Mouse (Mus musculus) testis, postnatal 14 days (tissue): Measurements from ENCODE around the gene Nsmce4a.
"Not testable (repeated sequence)": the region's sequence is repeated elsewhere in the genome, so short reads cannot be mapped to it uniquely, and the experiment has no call there.

ENCODE experiments used
- DNase-seq: peaks from one replicate; pipeline ENCODE4 v3.0.0; 2021; ENCODE audit warnings: low spot score

Gene Nsmce4a

DNA sequence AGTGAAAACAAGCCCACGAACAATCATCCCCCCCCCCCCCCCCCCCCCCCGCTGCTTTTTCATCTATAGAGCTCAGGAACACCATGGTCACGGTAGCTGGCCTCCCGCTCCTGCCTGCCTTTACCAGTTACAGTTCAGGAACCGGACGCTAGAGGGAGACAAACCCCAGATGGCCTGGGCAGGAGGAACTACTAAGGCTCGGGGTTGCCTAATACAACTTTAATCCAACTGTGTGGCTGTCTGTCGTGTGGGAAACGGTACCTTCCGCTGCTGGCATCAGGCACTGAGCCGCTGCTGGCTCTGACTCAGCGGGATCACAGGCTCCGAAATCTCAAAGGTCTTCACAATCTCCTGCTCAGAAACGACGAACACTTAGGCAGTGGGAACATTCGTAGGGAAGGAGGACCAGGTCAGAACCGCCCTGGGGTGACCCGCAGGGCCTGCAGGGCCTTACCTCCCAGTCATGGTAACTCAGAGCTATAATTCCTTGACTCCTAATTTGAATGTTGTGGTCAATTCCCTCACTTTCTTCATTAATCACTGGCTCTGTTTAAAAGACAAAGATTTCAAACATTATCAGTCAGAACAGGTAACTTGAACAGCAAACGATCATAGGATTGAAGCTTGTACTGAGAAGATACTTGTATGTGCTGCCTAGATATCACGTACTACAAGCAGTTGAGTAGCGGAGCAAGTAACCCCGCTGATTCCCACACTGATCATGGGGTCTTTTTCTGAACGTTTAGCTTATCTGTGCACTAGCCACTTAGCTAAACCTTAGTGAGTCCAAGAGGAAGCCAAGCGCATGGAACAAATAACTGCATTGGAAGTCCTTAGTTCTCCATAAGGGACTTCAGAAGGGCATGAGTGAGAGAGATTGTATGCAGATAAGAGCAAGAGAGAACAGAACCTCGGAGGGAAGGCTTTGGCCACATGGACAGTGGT, 39.3 kb downstream of the Nsmce4a start:
- peak; percentile 75 for DNase-seq

DNA sequence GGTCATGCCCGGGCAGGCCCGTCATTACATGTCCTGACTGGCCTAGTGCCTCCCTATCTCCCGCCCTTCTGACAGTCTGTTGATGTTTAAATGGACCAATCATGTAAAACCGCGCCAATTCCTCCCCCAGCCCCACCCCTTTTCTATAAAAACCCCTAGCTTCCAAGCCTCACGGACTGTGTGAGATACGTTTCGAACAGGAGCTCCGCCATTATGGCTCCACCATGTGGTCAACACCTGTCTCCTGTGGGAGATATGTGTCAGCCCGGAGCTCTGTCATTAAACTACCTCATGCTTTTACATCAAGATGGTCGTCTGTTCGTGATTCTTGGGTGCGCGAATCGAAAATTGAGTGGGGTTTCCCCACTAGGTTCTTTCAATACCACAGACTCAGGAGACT, 41.8 kb downstream of the Nsmce4a start:
- not testable (repeated sequence) for DNase-seq

DNA sequence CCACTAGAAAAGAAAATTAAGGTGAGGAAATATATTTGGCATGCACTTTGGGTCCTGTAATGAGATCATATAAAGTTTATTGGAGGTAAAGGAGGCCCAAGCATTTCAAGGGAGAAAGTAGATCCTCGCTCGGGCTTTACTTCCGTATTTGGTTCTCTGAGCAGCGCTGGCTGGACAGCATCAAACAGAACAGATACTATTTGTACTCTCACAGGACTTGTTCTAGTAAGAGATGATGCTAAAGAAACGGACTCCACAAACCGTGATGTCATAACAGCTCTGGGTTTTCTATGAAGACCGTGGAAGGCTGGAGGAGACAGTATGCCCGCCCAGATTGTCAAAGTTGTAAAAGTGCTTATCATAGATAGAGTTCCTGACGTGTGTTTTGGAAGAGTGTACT, 45.6 kb downstream of the Nsmce4a start:
- DNase-seq = no peak

DNA sequence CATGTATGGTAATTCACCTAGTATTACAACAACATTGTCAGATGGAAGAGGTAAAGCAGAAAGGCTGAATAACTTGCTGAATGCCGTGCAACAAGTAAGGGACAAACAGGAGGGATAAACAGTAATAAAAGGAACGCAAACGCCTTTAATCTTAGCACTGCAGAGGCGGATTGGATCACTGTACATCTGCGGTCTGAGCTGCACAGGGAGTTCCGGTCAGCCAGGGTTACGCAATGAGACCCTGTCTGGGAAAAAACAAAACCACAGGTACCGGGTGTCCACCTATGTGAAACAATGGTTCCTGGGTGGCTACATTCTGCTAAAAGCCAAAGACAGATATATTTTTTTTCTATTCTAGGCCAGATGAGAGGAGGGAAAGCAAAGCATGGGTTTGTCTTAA, 49.5 kb downstream of the Nsmce4a start:
- no peak for DNase-seq

DNA sequence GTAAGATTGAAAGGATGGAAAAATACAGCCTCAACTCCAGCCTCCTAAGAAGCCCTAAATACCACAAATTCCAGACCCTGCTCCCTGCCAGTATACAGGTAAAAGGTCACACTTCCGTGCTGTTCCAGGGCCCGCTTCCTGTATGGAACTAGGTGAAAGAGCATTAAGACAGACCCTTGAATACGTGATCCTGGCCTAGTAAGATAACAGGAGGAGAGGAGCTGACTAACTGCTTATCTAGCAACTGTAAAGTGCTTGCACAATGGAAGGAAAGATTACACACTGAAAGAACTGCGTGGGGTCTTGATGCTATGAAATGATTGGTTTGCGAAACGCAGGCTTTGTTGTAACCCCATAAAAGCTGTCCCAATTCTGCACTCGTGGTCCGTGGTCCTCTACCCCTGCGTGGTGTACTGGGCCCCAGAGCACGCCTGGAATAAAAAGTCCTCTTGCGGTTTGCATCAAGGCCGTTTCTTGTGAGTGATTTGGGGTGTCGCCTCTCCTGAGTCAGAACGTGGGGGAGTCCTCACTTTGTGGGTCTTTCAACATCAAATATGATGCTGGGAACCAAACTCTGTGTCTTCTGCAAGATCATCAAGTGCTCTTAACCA, 52.0 kb downstream of the Nsmce4a start:
- DNase-seq = no peak

DNA sequence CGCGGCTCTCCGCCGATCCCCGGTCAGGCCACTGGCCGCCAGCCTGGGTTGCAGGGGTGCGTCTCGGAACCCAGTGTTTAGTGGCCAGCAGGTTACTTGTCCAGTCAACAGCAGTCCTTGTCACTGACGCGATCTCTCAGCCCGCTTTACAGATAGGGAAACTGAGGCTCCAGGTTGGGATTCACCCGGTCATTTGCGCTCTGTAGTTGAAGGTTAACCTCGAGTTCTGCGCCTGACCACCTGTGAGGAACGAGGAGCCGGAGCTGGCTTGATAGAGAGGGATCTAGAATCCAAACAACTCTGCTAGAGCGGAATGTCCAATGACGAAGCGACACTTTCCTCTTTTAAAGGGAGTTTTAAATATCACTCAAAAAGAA, 52.9 kb downstream of the Nsmce4a start, which contains the start of gene Ate1:
Ate1 (minus strand) TSS at position 321 of the 377 bp plus-strand sequence.
- no peak for DNase-seq

DNA sequence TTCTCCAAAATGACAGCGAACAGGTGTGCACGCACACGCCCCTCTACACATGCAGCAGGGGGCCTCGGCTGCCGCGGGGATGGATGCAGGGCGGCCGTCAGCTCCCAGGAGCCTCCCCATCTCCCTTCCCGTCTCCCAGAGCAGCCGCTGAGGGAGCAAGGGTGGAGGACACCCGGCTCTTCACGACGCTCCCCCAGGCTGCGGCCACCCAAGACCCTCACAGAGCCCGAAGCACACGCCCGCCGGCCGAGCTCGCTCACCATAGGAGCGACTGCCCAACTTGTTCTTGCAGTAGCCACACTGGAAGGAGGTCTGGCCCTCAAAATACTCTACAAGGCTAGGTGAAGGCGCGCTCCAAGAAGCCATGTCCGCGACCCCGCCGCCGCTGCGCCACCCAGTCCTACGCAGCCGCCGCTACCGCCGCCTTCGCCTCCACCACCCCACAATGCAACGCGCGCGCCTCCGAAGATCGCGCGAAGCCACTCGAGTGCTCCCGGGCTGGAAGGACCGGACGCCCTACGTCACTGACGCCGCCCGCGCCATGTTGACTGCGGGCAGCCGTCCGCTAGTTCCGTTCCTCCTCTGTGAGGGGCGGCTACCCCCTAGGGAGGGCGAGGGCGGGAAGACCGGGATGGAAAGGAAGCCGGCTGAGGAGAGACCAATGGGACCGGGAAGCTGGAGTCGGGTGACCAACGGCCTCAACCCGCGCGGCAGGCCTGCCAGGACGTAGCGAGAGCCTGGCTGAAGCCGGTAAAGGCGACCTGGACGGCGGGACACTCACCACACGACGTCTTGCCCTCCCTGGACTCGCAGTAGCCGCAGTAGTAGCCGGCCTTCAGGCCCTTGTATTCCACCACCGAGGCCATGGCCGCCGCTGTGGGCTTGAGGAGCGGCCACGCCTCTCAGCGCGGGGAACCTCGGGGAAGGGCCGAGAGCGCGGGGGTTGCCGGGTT, 53.5 kb downstream of the Nsmce4a start:
- peak; percentile 97 for DNase-seq

DNA sequence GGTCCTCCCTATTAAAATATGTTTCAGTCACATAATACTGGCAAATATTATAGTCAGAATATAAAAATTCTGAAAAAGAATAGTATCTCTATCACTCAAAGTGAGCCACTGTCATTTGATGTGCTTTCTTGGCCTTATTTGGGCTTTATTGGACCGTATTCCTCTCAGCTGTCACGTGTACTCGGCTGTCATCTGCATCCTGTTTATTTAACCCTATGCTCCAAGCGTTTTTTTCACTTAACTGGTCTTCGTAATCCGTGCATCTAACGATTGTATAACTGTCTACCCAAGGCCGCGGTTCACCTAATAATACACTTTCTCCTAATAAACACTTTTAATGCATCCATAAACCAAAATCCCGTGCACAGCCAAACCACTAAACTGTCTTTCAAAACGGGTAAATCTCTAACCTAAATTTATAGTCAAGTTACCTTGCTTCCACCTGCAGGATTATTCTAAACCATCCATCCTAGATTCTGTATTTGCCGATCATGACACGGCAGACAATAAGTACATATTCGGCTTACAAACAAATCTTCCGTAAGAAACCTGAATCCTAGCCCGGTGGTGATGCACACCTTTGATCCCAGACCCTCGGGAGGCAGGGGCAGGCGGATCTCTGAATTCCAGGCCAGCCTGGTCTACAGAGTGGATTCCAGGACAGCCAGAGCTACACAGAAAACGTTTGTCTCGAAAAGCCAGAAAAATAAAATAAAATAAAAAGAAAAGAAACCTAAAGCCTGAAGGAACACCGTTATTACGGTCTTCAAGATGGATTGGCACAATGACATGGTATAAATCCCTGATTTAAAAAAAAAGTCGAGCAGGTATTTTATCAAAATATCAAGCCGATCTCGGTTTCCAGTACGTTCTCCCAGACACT, 54.5 kb downstream of the Nsmce4a start:
- DNase-seq = no peak

DNA sequence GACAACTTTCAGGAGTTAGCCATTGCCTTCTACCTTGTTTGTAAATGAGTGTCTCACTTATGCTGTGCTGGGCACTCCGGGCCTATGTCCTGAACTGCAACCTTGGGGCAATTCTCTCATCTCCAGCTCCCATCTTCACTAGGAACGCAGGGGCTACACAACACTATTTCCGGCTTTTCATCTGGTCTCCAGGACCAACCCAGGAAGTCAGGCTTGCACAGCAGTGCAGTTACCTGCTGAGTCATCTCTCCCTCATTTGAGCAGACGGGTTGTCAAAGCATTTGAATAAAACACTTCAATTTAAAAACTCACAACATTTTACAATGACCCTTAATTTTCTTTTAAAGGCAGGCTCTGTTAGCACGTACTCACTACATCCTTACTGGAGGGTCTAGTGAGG, 62.7 kb downstream of the Nsmce4a start:
- no peak for DNase-seq

DNA sequence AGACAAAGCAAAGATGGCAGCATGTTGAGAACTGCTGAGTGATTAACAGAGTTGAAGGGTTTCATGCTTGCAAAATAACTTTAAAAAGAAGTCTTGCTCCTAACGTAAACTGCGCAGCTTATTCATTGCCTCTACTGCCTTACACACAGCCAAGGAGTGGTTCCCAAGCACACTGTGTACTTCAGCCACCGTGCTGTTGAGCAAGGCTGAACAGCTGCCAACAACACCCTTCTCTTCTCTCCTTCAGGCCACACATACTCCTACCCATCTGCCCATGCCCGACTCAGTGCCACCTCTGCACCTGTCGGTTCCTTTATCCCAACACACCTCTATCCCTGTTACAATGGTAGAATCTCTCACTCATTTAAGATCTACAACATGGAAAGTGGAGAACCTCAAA, 69.9 kb downstream of the Nsmce4a start:
- DNase-seq = no peak

DNA sequence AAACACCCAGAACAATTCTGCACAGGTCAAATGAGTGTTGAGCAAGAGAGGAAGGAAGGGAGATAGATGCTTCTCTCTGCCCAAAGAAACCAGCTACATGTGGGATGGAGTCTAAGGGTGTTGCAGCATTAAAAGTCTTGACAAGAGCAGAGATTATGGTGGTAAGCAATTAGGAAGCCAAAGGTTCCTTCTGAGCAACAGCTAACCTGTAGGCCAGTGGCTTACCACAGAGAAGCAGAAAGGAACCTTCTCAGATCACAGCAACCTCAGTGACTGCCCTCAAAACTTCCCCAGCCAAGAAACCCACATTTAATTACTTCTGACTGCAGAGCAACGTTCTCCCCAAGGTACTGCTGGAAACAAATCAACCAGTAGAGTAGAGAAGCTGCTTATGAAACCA, 71.4 kb downstream of the Nsmce4a start:
- DNase-seq = no peak

DNA sequence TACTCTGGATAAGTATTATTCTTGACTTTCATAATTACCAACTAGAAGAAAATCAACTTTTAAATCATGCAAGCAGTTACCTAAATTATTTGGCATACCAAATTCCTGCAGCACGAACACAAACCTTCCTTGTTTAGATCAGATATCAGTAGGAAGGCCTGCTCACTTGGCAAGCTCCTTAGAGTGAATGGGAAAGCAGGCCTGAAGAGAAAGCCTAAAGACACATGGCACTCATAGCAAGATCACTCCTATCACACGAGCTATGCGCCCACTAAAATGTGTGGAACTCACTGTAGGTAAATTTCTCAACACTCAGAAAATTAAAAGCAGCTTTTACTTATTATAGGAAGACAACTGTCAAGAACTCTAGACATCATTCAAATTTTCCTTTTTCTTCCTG, 79.6 kb downstream of the Nsmce4a start:
- no peak for DNase-seq

DNA sequence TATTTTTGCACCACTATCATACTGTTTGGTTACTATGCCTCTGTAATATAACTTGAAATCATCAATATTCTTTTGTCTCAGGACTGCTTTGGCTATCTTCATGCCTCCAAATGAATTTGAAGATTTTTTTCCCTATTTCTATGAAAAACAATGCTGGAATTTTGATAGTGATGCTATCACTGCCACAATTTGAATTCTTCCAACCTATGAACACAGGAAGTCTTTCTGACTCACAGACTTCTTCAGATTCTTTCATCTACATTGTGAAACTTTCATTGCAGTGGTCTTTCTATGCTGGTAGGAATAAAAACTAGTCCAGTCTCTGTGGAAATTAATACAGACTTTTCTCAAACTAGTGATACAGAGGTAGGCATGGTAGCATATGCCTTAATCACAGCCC, 80.9 kb downstream of the Nsmce4a start:
- no peak for DNase-seq
